Mouse (Mus musculus) cerebellum, adult 18-20 months (tissue): Measurements from ENCODE around the gene Phka2.

Experiments used
- DNase-seq, 2 experiments: peaks; one replicate each; pipeline ENCODE4 v3.0.0; 2021

Gene Phka2

GRCm38 (mm10) chrX:160502048-160503041 is at the start of gene Phka2:
TSS of gene Phka2 (plus strand) at chrX:160502166.
- peak; percentile 83 to 84 for DNase-seq

GRCm38 (mm10) chrX:160455686-160456085 is 46.3 kb upstream of the Phka2 start:
- no peak for DNase-seq

- no peak for DNase-seq
Measured at GRCm38 (mm10) chrX:160471257-160471786, 30.6 kb upstream of the Phka2 start.

- no peak for DNase-seq
Measured at GRCm38 (mm10) chrX:160489784-160490183, 12.2 kb upstream of the Phka2 start.

- no peak for DNase-seq
Measured at GRCm38 (mm10) chrX:160494333-160494732, 7.6 kb upstream of the Phka2 start.

GRCm38 (mm10) chrX:160494921-160495320 is 7.0 kb upstream of the Phka2 start:
- DNase-seq: no peak

- no peak for DNase-seq
Measured at GRCm38 (mm10) chrX:160496473-160496872, 5.5 kb upstream of the Phka2 start.

GRCm38 (mm10) chrX:160501095-160501494 is 871 bp upstream of the Phka2 start:
- no peak for DNase-seq

GRCm38 (mm10) chrX:160501687-160502047 is 299 bp upstream of the Phka2 start:
- no peak for DNase-seq

GRCm38 (mm10) chrX:160509046-160509445 is 7.1 kb downstream of the Phka2 start:
- no peak for DNase-seq

- DNase-seq: no peak
Measured at GRCm38 (mm10) chrX:160510197-160510596, 8.2 kb downstream of the Phka2 start.

- no peak for DNase-seq
Measured at GRCm38 (mm10) chrX:160516027-160516426, 14.1 kb downstream of the Phka2 start.

- DNase-seq: no peak
Measured at GRCm38 (mm10) chrX:160542772-160543171, 40.8 kb downstream of the Phka2 start.

GRCm38 (mm10) chrX:160548875-160549274 is 46.9 kb downstream of the Phka2 start:
- DNase-seq: no peak

GRCm38 (mm10) chrX:160552066-160552465 is 50.1 kb downstream of the Phka2 start:
- DNase-seq: no peak

- no peak for DNase-seq
Measured at GRCm38 (mm10) chrX:160583589-160583988, 81.6 kb downstream of the Phka2 start.

GRCm38 (mm10) chrX:160584148-160584838 is 82.3 kb downstream of the Phka2 start:
- DNase-seq: no peak

GRCm38 (mm10) chrX:160585110-160585509 is 83.1 kb downstream of the Phka2 start:
- no peak for DNase-seq

- no peak for DNase-seq
Measured at GRCm38 (mm10) chrX:160588523-160588922, 86.6 kb downstream of the Phka2 start.

- no peak for DNase-seq
Measured at GRCm38 (mm10) chrX:160590147-160590546, 88.2 kb downstream of the Phka2 start.

- no peak for DNase-seq
Measured at GRCm38 (mm10) chrX:160592933-160593332, 91.0 kb downstream of the Phka2 start.

GRCm38 (mm10) chrX:160598055-160598454 is 96.1 kb downstream of the Phka2 start:
- no peak for DNase-seq
